Mouse (Mus musculus) gastrocnemius, adult 8-10 months (tissue): ENCODE data around the gene Hnrnpul1. TPM values are rescaled to one million over a fixed set of nuclear protein-coding genes. Genes with fewer than 3 reads are reported as not detected.
"Not testable (repeated sequence)": the region's sequence is repeated elsewhere in the genome, so short reads cannot be mapped to it uniquely, and the experiment has no call there.

ENCODE experiments used
- DNase-seq, 2 experiments: peaks; one replicate each; pipeline ENCODE4 v3.0.0; 2022; ENCODE audit warnings: low spot score in 2 of 2
- total RNA-seq, 4 experiments: library from RNA; stranded (reverse); gene quantifications; 2 replicates each; pipeline ENCODE4 v1.2.4; 2022

Hnrnpul1 gene
- total RNA-seq, 4 experiments from 2014 or later = 64.8 to 83.6 (median 73.5) TPM

- no peak for DNase-seq
These were observed 26.2 kb upstream of the Hnrnpul1 start for GRCm38 (mm10) chr7:25780753-25781152.

- DNase-seq = no peak
These were observed 25.5 kb upstream of the Hnrnpul1 start for GRCm38 (mm10) chr7:25780021-25780420.

GRCm38 (mm10) chr7:25768229-25768628 lies 13.7 kb upstream of the Hnrnpul1 start:
- no peak for DNase-seq

GRCm38 (mm10) chr7:25766108-25766507 lies 11.6 kb upstream of the Hnrnpul1 start:
- no peak for DNase-seq

GRCm38 (mm10) chr7:25764221-25764620 lies 9.7 kb upstream of the Hnrnpul1 start:
- DNase-seq = no peak

GRCm38 (mm10) chr7:25763678-25764077 lies 9.1 kb upstream of the Hnrnpul1 start:
- DNase-seq = no peak

- DNase-seq = peak in 1 of 2 experiments; percentile 14
These were observed 6.8 kb upstream of the Hnrnpul1 start for GRCm38 (mm10) chr7:25761354-25761753.

GRCm38 (mm10) chr7:25756011-25756410 lies 1.5 kb upstream of the Hnrnpul1 start:
- peak; percentile 87 for DNase-seq

GRCm38 (mm10) chr7:25755468-25755833 lies 894 bp upstream of the Hnrnpul1 start:
- peak; percentile 40 to 47 for DNase-seq

GRCm38 (mm10) chr7:25754439-25754737 lies 169 bp downstream of the Hnrnpul1 start:
- DNase-seq = no peak

- peak in 1 of 2 experiments; percentile 46 for DNase-seq
These were observed 716 bp downstream of the Hnrnpul1 start for GRCm38 (mm10) chr7:25753643-25754438.

GRCm38 (mm10) chr7:25753076-25753475 lies 1.5 kb downstream of the Hnrnpul1 start:
- no peak for DNase-seq

- no peak for DNase-seq
These were observed 7.7 kb downstream of the Hnrnpul1 start for GRCm38 (mm10) chr7:25746844-25747243.

GRCm38 (mm10) chr7:25738277-25738676 lies 16.3 kb downstream of the Hnrnpul1 start:
- no peak for DNase-seq

GRCm38 (mm10) chr7:25736920-25737319 lies 17.6 kb downstream of the Hnrnpul1 start:
- no peak for DNase-seq

GRCm38 (mm10) chr7:25734991-25735390 lies 19.6 kb downstream of the Hnrnpul1 start:
- no peak for DNase-seq

GRCm38 (mm10) chr7:25731294-25732055 lies 23.1 kb downstream of the Hnrnpul1 start:
- no peak for DNase-seq

- DNase-seq = peak; percentile 67 to 71
These were observed 24.7 kb downstream of the Hnrnpul1 start for GRCm38 (mm10) chr7:25729862-25730261.

GRCm38 (mm10) chr7:25729396-25729795 lies 25.2 kb downstream of the Hnrnpul1 start:
- no peak for DNase-seq

- DNase-seq = no peak
These were observed 26.8 kb downstream of the Hnrnpul1 start for GRCm38 (mm10) chr7:25727800-25728199.

GRCm38 (mm10) chr7:25725886-25726285 lies 28.7 kb downstream of the Hnrnpul1 start:
- DNase-seq = no peak

GRCm38 (mm10) chr7:25721776-25722175 lies 32.8 kb downstream of the Hnrnpul1 start:
- DNase-seq = not testable (repeated sequence)

GRCm38 (mm10) chr7:25720760-25721159 lies 33.8 kb downstream of the Hnrnpul1 start:
- DNase-seq = no peak
